Mouse (Mus musculus) neural tube, embryonic 15.5 days (tissue): ENCODE data around the gene Olfr1263. TPM values are rescaled to one million over a fixed set of nuclear protein-coding genes. Genes with fewer than 3 reads are reported as not detected.

Source experiments
- ATAC-seq: fragments of 200-750 bp; cut with Nextera tagmentation; 2 replicates; pipeline ENCODE4 v1.8.0; 2017; ENCODE audit warnings: mild to moderate bottlenecking, moderate TSS enrichment, moderate library complexity; ENCODE audit not compliant: low FRiP score
- H3K27ac ChIP-seq: fragments of 300-500 bp; sonication (generic); replicated peaks from 2 replicates; pipeline ENCODE4 v1.5.1; 2015; ENCODE audit warnings: mild to moderate bottlenecking, inconsistent platforms
- H3K27me3 ChIP-seq: fragments of 300-500 bp; sonication (generic); replicated peaks from 2 replicates; pipeline ENCODE4 v1.6.1; 2015; ENCODE audit warnings: inconsistent platforms
- H3K36me3 ChIP-seq: fragments of 300-500 bp; sonication (generic); 2 replicates; pipeline ENCODE4 v1.6.1; 2015; ENCODE audit warnings: inconsistent platforms
- H3K4me1 ChIP-seq: fragments of 300-500 bp; sonication (generic); 2 replicates; pipeline ENCODE4 v1.6.1; 2015; ENCODE audit warnings: inconsistent platforms
- H3K4me2 ChIP-seq: fragments of 300-500 bp; sonication (generic); 2 replicates; pipeline ENCODE4 v1.6.1; 2015; ENCODE audit warnings: inconsistent platforms, mild to moderate bottlenecking, moderate library complexity
- H3K4me3 ChIP-seq: fragments of 300-500 bp; sonication (generic); replicated peaks from 2 replicates; pipeline ENCODE4 v1.5.1; 2015; ENCODE audit warnings: mild to moderate bottlenecking, inconsistent platforms
- H3K9ac ChIP-seq: fragments of 300-500 bp; sonication (generic); replicated peaks from 2 replicates; pipeline ENCODE4 v1.6.1; 2015; ENCODE audit warnings: mild to moderate bottlenecking, inconsistent platforms
- H3K9me3 ChIP-seq: fragments of 300-500 bp; sonication (generic); replicated peaks from 2 replicates; pipeline ENCODE4 v1.6.1; 2016; ENCODE audit warnings: inconsistent platforms
- WGBS: fragments of 180-500 bp; shearing (Covaris S2); methylation state at CpG from one replicate; pipeline ENCODE4 v1.1.7; 2015; ENCODE audit warnings: mixed read lengths; 5-methylcytosine and 5-hydroxymethylcytosine counted together
- polyA plus RNA-seq: library from polyadenylated mRNA; unstranded; fragments of >200 nt; fragmentation: Nextera tagmentation; extraction: Ambion mirVana; gene quantifications from 2 replicates; pipeline ENCODE4 v1.2.1, GENCODE M21; 2015

Olfr1263 gene
- polyA plus RNA-seq, result not detected in 2 replicates

DNA sequence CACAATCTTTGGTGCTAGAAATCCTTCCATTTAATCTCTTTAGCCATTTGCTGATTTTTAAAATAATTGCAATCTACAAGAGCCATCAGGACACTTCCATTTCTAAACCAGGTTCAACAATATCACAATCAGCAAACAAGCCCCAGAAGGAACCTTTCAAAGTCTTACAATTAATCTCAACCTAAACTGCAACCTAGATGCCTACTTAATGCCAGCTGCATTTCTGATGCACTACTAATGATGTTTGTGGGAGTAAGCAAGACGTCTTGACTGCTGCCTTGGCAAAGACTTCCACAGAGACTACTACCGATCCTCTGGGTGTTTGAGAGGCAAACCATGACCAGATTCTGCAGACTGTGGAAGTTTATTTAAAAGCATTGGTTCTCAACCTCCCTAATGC, at the start of gene Olfr1263:
Gene Olfr1263, plus strand, starts transcription at position 301 of the 400 bp plus-strand sequence.
- H3K4me2 ChIP-seq, result no peak within 1 kb of the TSS
- ATAC-seq, result no peak
- H3K27me3 ChIP-seq, result no peaks in the 10 kb centered on the region
- no peak within 1 kb of the TSS for H3K9ac ChIP-seq
- H3K9me3 ChIP-seq, result no peaks in the 10 kb centered on the region
- WGBS, result 78% methylated on average over 2 of the region's 2 CpGs
- H3K27ac ChIP-seq, result no peak within 1 kb of the TSS
- H3K4me3 ChIP-seq, result no peak within 1 kb of the TSS
- no peaks in the 10 kb centered on the region for H3K4me1 ChIP-seq
- H3K36me3 ChIP-seq, result no peaks in the 10 kb centered on the region

DNA sequence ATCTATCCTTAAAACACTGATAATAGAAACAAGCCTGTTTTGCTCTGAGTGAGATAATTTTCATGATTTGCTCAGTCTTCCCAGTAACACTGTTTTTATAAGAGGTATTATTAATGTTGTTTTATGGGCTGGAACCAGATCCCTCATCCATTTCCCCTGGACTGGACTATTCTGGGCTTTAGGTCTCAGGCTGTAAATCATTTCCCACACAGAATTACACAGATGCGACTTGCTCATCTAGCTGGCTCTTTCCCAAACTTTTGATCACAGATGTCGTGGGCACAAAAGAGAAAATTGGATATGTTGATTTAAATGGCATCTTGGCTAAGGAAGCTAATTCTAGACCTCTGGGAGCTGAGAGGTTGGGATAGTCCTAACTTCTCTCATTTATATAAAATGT, 37.7 kb upstream of the Olfr1263 start, which contains the start of gene Olfr1260:
Gene Olfr1260, plus strand, starts transcription at position 157 of the 400 bp plus-strand sequence.
- no peak for ATAC-seq
- no peaks in the 10 kb centered on the region for H3K36me3 ChIP-seq
- H3K27me3 ChIP-seq, result no peaks in the 10 kb centered on the region
- H3K4me2 ChIP-seq, result no peak within 1 kb of the TSS
- H3K4me1 ChIP-seq, result no peaks in the 10 kb centered on the region
- H3K4me3 ChIP-seq, result no peak within 1 kb of the TSS
- H3K9me3 ChIP-seq, result no peaks in the 10 kb centered on the region
- H3K9ac ChIP-seq, result no peak within 1 kb of the TSS
- no peak within 1 kb of the TSS for H3K27ac ChIP-seq
- WGBS, result 38% methylated on average over 2 of the region's 2 CpGs

DNA sequence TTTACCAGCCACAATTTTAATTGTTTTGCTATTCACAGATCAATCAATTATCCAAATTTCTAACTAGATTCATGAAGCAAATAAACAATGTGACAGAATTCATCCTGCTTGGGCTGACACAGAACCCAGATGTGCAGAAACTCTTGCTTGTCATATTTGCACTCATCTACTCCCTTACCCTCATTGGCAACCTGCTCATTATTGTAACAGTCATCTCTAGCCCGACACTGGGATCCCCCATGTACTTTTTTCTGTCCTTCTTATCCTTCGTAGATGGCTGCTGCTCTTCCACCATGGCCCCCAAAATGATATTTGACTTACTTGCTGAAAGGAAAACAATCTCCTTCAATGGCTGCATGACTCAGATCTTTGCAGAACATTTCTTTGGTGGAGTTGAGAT, 34.2 kb upstream of the Olfr1263 start:
- H3K27ac ChIP-seq, result no peak overlapping the region
- H3K36me3 ChIP-seq, result no peaks in the 10 kb centered on the region
- no peaks in the 10 kb centered on the region for H3K4me1 ChIP-seq
- no peak for ATAC-seq
- WGBS, result 94% methylated on average over 2 of the region's 2 CpGs
- no peak overlapping the region for H3K4me2 ChIP-seq
- no peak overlapping the region for H3K4me3 ChIP-seq
- H3K27me3 ChIP-seq, result no peaks in the 10 kb centered on the region
- H3K9ac ChIP-seq, result no peak overlapping the region
- no peaks in the 10 kb centered on the region for H3K9me3 ChIP-seq

DNA sequence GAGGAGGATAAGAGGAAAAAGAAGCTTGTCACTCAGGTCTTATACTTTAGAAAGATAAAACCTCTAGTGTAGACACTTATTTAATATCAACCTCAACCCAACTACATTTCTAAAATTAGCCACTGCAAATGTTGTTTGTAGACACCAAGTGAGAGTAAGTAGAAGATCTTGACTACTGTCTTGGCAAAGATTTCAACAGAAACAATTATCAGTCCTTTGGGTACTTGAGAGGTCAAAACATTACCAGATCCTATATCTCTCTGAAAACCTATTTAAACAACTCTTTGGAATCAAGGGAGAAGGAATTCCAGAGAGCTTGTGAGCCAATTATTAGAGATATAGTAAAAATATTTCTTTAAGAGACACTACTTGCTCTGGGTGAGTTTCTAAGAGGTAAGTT, 21.0 kb upstream of the Olfr1263 start, which contains the start of gene Olfr1261:
Gene Olfr1261, plus strand, starts transcription at position 301 of the 400 bp plus-strand sequence.
- no peaks in the 10 kb centered on the region for H3K9me3 ChIP-seq
- no peaks in the 10 kb centered on the region for H3K4me1 ChIP-seq
- H3K9ac ChIP-seq, result no peak within 1 kb of the TSS
- no peak within 1 kb of the TSS for H3K27ac ChIP-seq
- no peaks in the 10 kb centered on the region for H3K27me3 ChIP-seq
- no peak within 1 kb of the TSS for H3K4me2 ChIP-seq
- no peak for ATAC-seq
- no peak within 1 kb of the TSS for H3K4me3 ChIP-seq
- H3K36me3 ChIP-seq, result no peaks in the 10 kb centered on the region

DNA sequence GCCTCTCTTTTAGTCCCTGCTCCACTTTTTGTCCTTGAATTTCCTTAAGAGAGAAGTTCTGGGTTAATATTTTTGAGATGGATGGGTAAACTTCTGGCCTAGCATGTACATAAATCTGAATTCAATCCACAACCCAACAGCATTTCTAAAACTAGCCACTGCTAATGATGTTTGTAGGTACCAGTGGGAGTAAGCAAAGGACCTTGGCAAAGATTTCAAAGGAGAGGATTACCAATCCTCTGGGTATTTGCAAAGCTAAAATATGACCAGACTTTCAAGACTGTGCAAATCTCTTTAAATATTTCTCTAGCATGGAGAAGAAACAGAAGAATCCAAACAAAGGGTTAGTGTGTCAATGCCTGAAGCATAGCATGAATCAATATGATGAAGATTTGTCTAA, 12.1 kb upstream of the Olfr1263 start, which contains the start of gene Olfr1262:
Gene Olfr1262, plus strand, starts transcription at position 301 of the 400 bp plus-strand sequence.
- Histone ChIP-seq H3K27me3 (no peaks in the 10 kb centered on the region), H3K4me1 (no peaks in the 10 kb centered on the region), H3K4me3 (no peak within 1 kb of the TSS), H3K9me3 (no peaks in the 10 kb centered on the region), H3K36me3 (no peaks in the 10 kb centered on the region), H3K4me2 (no peak within 1 kb of the TSS), H3K9ac (no peak within 1 kb of the TSS), H3K27ac (no peak within 1 kb of the TSS)
- no peak for ATAC-seq

DNA sequence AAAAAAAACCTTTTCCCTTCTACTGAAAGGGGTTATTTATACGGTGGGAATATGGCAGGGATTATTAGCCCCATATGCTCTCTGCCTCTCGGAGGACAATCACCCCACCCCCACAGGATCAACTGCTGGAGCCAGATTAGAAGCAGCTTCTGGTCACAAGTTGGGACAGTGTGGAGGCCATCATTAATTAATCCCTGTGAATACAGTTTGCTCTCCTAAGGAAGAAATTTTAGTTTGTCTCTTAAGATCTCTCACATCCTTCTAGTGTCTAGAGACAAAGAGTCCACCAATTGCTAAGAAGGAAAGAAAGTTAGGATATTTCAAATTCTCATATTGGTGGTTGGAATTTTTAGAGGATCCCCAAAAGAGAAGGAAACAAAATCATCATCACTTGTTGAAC, 13.5 kb downstream of the Olfr1263 start, which contains the start of gene Olfr1264:
Gene Olfr1264, minus strand, starts transcription at position 101 of the 400 bp plus-strand sequence.
- no peaks in the 10 kb centered on the region for H3K9me3 ChIP-seq
- H3K27ac ChIP-seq, result no peak within 1 kb of the TSS
- H3K27me3 ChIP-seq, result no peaks in the 10 kb centered on the region
- 84% methylated on average over 2 of the region's 2 CpGs for WGBS
- no peaks in the 10 kb centered on the region for H3K4me1 ChIP-seq
- no peak within 1 kb of the TSS for H3K4me3 ChIP-seq
- no peak within 1 kb of the TSS for H3K4me2 ChIP-seq
- H3K9ac ChIP-seq, result no peak within 1 kb of the TSS
- no peaks in the 10 kb centered on the region for H3K36me3 ChIP-seq
- ATAC-seq, result no peak

DNA sequence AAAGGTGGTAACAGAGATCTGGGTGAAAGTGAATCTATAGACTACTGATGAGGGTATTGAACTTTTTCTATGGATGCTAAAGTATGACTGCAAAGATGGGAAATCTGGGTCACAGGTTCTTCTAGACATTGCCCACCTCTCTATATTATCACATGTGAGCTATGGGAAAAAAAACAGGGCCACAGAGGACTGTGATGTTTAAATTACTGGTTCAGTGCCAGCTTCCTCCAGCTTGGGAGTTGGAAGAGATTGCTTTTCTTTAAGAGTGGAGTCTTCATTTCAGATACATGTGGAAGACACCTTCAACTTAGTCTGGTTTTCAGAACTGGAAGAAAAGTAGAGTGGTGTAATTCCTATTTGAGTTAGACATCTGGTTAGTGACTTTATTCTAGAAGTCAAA, 23.1 kb downstream of the Olfr1263 start, which contains the start of gene Olfr1265:
Gene Olfr1265, plus strand, starts transcription at position 301 of the 400 bp plus-strand sequence.
- H3K27me3 ChIP-seq, result no peaks in the 10 kb centered on the region
- no peak within 1 kb of the TSS for H3K4me3 ChIP-seq
- no peak within 1 kb of the TSS for H3K4me2 ChIP-seq
- H3K36me3 ChIP-seq, result no peaks in the 10 kb centered on the region
- H3K9me3 ChIP-seq, result no peaks in the 10 kb centered on the region
- no peak within 1 kb of the TSS for H3K27ac ChIP-seq
- no peak for ATAC-seq
- no peak within 1 kb of the TSS for H3K9ac ChIP-seq
- H3K4me1 ChIP-seq, result no peaks in the 10 kb centered on the region

DNA sequence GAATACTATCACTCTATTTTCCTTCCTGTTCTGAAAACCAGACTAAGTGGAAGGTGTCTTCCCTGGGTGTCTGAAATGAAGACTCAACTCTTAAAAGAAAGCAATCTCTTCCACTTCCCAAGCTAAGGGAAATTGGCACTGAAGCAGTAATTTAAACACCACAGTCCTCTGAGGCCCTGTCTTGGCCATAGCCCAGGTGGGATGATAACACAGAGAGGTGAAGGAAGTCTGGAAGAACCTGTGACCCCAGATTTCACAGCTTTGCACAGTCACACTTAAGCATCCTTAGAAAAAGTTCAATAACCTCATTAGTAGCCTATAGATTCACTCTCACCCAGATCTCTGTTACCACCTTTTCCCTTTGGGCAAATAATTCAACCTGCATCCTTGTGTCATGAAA, 51.6 kb downstream of the Olfr1263 start, which contains the start of gene Olfr140:
Gene Olfr140, minus strand, starts transcription at position 101 of the 400 bp plus-strand sequence.
- H3K4me3 ChIP-seq, result no peak within 1 kb of the TSS
- H3K4me2 ChIP-seq, result no peak within 1 kb of the TSS
- no peaks in the 10 kb centered on the region for H3K4me1 ChIP-seq
- no peaks in the 10 kb centered on the region for H3K27me3 ChIP-seq
- no peak for ATAC-seq
- H3K9me3 ChIP-seq, result no peaks in the 10 kb centered on the region
- no peak within 1 kb of the TSS for H3K9ac ChIP-seq
- no peaks in the 10 kb centered on the region for H3K36me3 ChIP-seq
- H3K27ac ChIP-seq, result no peak within 1 kb of the TSS

Other genes with a start within 250 kb of the Olfr1263 start
- gene Olfr1254, start 218.5 kb upstream of the Olfr1263 start, polyA plus RNA-seq, result not detected in 2 replicates
- not detected in 2 replicates for gene Olfr1255, start 200.1 kb upstream of the Olfr1263 start, polyA plus RNA-seq
- gene Olfr1256, start 170.6 kb upstream of the Olfr1263 start, polyA plus RNA-seq, result not detected in 2 replicates
- gene Olfr48, start 163.9 kb upstream of the Olfr1263 start, polyA plus RNA-seq, result 0.29 TPM in 1 of 2 replicates, not detected in the other
- not detected in 2 replicates for gene Olfr1257, start 133.7 kb upstream of the Olfr1263 start, polyA plus RNA-seq
- not detected in 2 replicates for gene Olfr1258, start 84.8 kb upstream of the Olfr1263 start, polyA plus RNA-seq
- gene Olfr1259, start 63.5 kb upstream of the Olfr1263 start, polyA plus RNA-seq, result not detected in 2 replicates
- gene Olfr1260, start 37.8 kb upstream of the Olfr1263 start, polyA plus RNA-seq, result not detected in 2 replicates
- not detected in 2 replicates for gene Olfr1261, start 20.9 kb upstream of the Olfr1263 start, polyA plus RNA-seq
- gene Olfr1262, start 12.0 kb upstream of the Olfr1263 start, polyA plus RNA-seq, result not detected in 2 replicates
- not detected in 2 replicates for gene Olfr1264, start 13.4 kb downstream of the Olfr1263 start, polyA plus RNA-seq
- not detected in 2 replicates for gene Olfr1265, start 23.2 kb downstream of the Olfr1263 start, polyA plus RNA-seq
- not detected in 2 replicates for gene Olfr140, start 51.5 kb downstream of the Olfr1263 start, polyA plus RNA-seq
- not detected in 2 replicates for gene Olfr1269, start 109.3 kb downstream of the Olfr1263 start, polyA plus RNA-seq
- not detected in 2 replicates for gene Olfr32, start 130.2 kb downstream of the Olfr1263 start, polyA plus RNA-seq
- not detected in 2 replicates for gene Olfr1270, start 141.0 kb downstream of the Olfr1263 start, polyA plus RNA-seq
- not detected in 2 replicates for gene Olfr1506, start 212.4 kb downstream of the Olfr1263 start, polyA plus RNA-seq
- gene Olfr142, start 245.5 kb downstream of the Olfr1263 start, polyA plus RNA-seq, result not detected in 2 replicates